Mouse (Mus musculus): ENCODE results near the gene Kpna3. TPM values are rescaled to one million over a fixed set of nuclear protein-coding genes. Genes with fewer than 3 reads are reported as not detected.
"Not testable (repeated sequence)": the region's sequence is repeated elsewhere in the genome, so short reads cannot be mapped to it uniquely, and the experiment has no call there.

Kpna3 gene
- polyA plus RNA-seq, 1 experiment from 2014 or later = 37.4 TPM

- no peak for ATAC-seq
- 58% methylated on average over 2 of the region's 2 CpGs for WGBS
These were observed 2.8 kb downstream of the Kpna3 start for GRCm38 (mm10) chr14:61436866-61437265.

DNA sequence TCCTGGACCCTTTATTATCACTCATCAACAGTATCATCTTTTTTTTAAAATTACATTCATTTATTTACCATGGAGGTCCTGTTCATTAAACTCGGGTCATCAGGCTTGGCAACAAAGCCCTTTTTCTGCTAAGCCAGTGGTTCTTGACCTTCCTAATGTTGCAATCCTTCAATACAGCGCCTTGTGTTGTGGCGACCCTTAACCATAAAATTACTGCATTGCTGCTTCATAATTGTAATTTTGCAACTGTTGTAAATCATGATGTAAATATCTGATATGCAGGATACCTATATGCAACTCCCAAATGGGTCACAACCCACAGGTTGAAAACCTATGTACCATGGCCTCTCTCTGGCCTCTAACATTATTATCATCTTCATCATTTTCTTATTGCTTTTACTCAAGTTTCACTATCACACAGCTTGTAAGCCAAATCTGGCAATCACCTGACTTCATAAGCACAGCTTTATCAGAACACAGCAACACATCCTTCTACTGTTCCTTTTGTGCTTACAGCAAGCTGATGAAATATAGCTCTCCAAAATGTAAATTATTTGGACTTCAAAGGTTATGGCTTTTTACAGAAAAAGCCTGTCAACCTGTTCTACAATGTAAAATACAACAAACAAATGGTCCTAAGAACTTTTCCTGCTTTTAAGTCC is 11.4 kb downstream of the Kpna3 start:
- no peaks in the 10 kb centered on the region for H3K9me3 ChIP-seq (ENCODE audit: control insufficient read depth, low read length)
- no peak overlapping the region for H3K4me2 ChIP-seq (ENCODE audit: low read depth, low read length)
- H3K36me3 ChIP-seq (ENCODE audit: control insufficient read depth, insufficient read depth, low read length) = no peaks in the 10 kb centered on the region
- no peak for ATAC-seq
- no peak overlapping the region for H3K4me3 ChIP-seq (ENCODE audit: low read length)
- WGBS = 61% methylated on average over 3 of the region's 3 CpGs
- peaks cover 9% of the 10 kb centered on the region for H3K4me1 ChIP-seq (ENCODE audit: control insufficient read depth, insufficient read depth, low read length)
- H3K27me3 ChIP-seq (replicated peaks; ENCODE audit: control insufficient read depth, insufficient read depth, low read length) = no peaks in the 10 kb centered on the region
- H3K9ac ChIP-seq (ENCODE audit: low read depth, low read length) = no peak overlapping the region
- H3K27ac ChIP-seq (ENCODE audit: low read length) = no peak overlapping the region

More at GRCm38 (mm10) chr14:61436866-61437265, 2.8 kb downstream of the Kpna3 start:
- no peaks in the 10 kb centered on the region for H3K9me3 ChIP-seq (ENCODE audit: control insufficient read depth, low read length)
- no peak overlapping the region for H3K4me2 ChIP-seq (ENCODE audit: low read depth, low read length)
- H3K4me1 ChIP-seq (ENCODE audit: control insufficient read depth, insufficient read depth, low read length) = peaks cover 13% of the 10 kb centered on the region
- H3K4me3 ChIP-seq (ENCODE audit: low read length) = no peak overlapping the region
- H3K27ac ChIP-seq (ENCODE audit: low read length) = no peak overlapping the region
- no peaks in the 10 kb centered on the region for H3K27me3 ChIP-seq (replicated peaks; ENCODE audit: control insufficient read depth, insufficient read depth, low read length)
- no peak overlapping the region for H3K9ac ChIP-seq (ENCODE audit: low read depth, low read length)
- no peaks in the 10 kb centered on the region for H3K36me3 ChIP-seq (ENCODE audit: control insufficient read depth, insufficient read depth, low read length)

DNA sequence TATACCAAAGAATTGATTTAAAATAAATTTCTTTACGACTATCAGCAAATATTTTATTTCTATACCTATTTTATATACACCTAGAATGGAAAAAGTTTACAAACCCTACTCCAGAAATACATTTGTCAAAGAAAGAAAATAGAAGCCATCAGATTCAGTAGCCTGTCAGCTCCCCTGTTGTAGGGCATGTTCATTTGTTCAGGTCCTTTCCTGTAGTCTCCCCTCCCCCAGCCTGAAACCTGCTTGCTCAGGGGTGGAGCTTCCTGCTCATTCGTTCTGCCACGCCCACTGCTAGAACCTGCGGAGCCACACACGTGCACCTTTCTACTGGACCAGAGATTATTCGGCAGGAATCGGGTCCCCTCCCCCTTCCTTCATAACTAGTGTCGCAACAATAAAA is 12.6 kb downstream of the Kpna3 start:
- not testable (repeated sequence) for H3K4me1 ChIP-seq (ENCODE audit: control insufficient read depth, insufficient read depth, low read length); H3K9ac ChIP-seq (ENCODE audit: low read depth, low read length); H3K9me3 ChIP-seq (ENCODE audit: control insufficient read depth, low read length); H3K36me3 ChIP-seq (ENCODE audit: control insufficient read depth, insufficient read depth, low read length); H3K27ac ChIP-seq (ENCODE audit: low read length); H3K4me2 ChIP-seq (ENCODE audit: low read depth, low read length); H3K27me3 ChIP-seq (replicated peaks; ENCODE audit: control insufficient read depth, insufficient read depth, low read length); H3K4me3 ChIP-seq (ENCODE audit: low read length)
- peak; percentile 58 for ATAC-seq
- WGBS = 21% methylated on average over 6 of the region's 8 CpGs

DNA sequence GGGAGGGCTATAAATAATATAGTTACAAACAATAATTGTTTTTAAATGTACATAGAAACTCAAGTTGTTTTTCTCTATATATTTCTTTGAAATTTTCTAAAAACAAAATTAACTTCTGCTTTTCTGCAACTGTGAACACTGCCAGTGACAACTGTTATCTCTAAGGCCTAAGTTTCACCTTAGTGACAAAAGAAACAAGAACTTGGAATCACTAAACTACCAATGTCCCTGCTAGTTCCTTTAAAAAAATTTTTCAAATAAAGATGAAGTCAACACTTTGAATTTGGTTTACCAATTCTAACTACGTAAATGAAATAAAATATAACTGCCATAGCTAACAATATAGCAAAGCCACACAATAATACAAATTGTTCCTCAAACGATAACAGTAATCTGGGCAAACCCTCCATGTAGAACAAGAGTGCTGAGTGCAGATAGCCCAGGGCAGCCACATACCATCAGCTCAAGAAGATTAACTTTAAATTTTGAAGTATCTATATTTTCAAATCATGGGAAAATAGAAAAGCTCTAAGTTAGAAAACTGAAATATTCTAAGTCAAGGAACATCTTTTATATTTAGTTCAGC is 14.5 kb downstream of the Kpna3 start:
- Histone ChIP-seq H3K4me1 (ENCODE audit: control insufficient read depth, insufficient read depth, low read length) (0 out of 2 replicates have a peak, but pooled peaks cover 7% of the 10 kb centered on the region), H3K9ac (ENCODE audit: low read depth, low read length) (no peak overlapping the region), H3K27ac (ENCODE audit: low read length) (no peak overlapping the region), H3K4me3 (ENCODE audit: low read length) (no peak overlapping the region), H3K4me2 (ENCODE audit: low read depth, low read length) (no peak overlapping the region), H3K36me3 (ENCODE audit: control insufficient read depth, insufficient read depth, low read length) (no peaks in the 10 kb centered on the region), H3K27me3 (replicated peaks; ENCODE audit: control insufficient read depth, insufficient read depth, low read length) (no peaks in the 10 kb centered on the region), H3K9me3 (ENCODE audit: control insufficient read depth, low read length) (no peaks in the 10 kb centered on the region)
- WGBS = 89% methylated on average over 2 of the region's 2 CpGs
- no peak for ATAC-seq

GRCm38 (mm10) chr14:61415719-61416118 is 24.0 kb downstream of the Kpna3 start:
- Histone ChIP-seq H3K4me2 (ENCODE audit: low read depth, low read length) (no peak overlapping the region), H3K4me1 (ENCODE audit: control insufficient read depth, insufficient read depth, low read length) (0 out of 2 replicates have a peak, but pooled peaks cover 2% of the 10 kb centered on the region), H3K9ac (ENCODE audit: low read depth, low read length) (no peak overlapping the region), H3K27me3 (replicated peaks; ENCODE audit: control insufficient read depth, insufficient read depth, low read length) (no peaks in the 10 kb centered on the region), H3K36me3 (ENCODE audit: control insufficient read depth, insufficient read depth, low read length) (no peaks in the 10 kb centered on the region), H3K9me3 (ENCODE audit: control insufficient read depth, low read length) (no peaks in the 10 kb centered on the region), H3K4me3 (ENCODE audit: low read length) (no peak overlapping the region), H3K27ac (ENCODE audit: low read length) (no peak overlapping the region)
- 58% methylated on average over 4 of the region's 4 CpGs for WGBS
- ATAC-seq = no peak

DNA sequence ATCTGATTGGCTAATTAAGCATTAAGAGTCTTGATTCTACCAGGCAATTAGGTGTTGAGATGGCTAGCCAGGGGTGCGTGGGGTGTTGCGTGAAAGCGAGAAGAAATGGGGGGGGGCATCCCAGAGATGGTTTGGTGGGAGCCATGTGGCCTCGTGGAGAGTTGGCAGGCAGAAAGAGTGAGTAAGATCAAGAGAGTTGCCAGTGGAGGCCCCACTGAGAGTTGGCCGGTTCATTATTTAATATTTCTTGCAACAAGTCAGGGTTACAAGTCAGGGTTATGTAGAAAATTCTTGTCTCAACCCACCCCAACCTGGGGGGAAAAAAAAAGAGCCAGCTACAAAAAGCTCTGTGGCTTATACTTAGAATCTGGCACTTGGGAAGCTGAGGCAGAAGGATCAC is 24.4 kb downstream of the Kpna3 start:
- H3K4me3 ChIP-seq (ENCODE audit: low read length) = no peak overlapping the region
- 75% methylated on average over 5 of the region's 5 CpGs for WGBS
- no peak for ATAC-seq

DNA sequence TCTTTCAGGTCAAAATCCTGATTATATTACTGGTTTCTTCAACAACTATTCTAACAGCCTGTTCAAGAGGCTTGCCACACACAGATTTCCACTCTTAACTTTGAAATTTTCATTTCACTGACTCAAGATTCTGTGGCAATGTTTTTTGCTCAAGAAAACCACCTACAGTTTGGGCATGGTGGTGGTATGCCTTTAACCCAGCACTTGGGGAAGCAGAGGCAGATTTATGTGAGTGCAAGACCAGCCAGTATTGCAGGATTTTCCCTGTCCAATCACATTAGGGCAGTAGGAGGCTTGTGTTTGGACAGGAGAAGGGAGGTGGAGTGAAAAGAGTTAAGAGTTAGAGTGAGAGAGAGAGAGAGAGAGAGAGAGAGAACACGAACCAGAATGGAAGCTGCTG is 24.9 kb downstream of the Kpna3 start:
- ATAC-seq = no peak
- H3K36me3 ChIP-seq (ENCODE audit: control insufficient read depth, insufficient read depth, low read length) = no peaks in the 10 kb centered on the region
- H3K4me1 ChIP-seq (ENCODE audit: control insufficient read depth, insufficient read depth, low read length) = peaks cover 5% of the 10 kb centered on the region; the same call in 1 of the 2 replicates
- H3K27ac ChIP-seq (ENCODE audit: low read length) = no peak overlapping the region
- 10% methylated on average over 1 of the region's 1 CpGs for WGBS
- no peaks in the 10 kb centered on the region for H3K9me3 ChIP-seq (ENCODE audit: control insufficient read depth, low read length)
- no peak overlapping the region for H3K9ac ChIP-seq (ENCODE audit: low read depth, low read length)
- no peaks in the 10 kb centered on the region for H3K27me3 ChIP-seq (replicated peaks; ENCODE audit: control insufficient read depth, insufficient read depth, low read length)
- H3K4me3 ChIP-seq (ENCODE audit: low read length) = no peak overlapping the region
- no peak overlapping the region for H3K4me2 ChIP-seq (ENCODE audit: low read depth, low read length)

More for the DNA sequence above, 24.4 kb downstream of the Kpna3 start:
- Histone ChIP-seq H3K27me3 (replicated peaks; ENCODE audit: control insufficient read depth, insufficient read depth, low read length) (no peaks in the 10 kb centered on the region), H3K36me3 (ENCODE audit: control insufficient read depth, insufficient read depth, low read length) (no peaks in the 10 kb centered on the region), H3K9me3 (ENCODE audit: control insufficient read depth, low read length) (no peaks in the 10 kb centered on the region), H3K4me1 (ENCODE audit: control insufficient read depth, insufficient read depth, low read length) (0 out of 2 replicates have a peak, but pooled peaks cover 2% of the 10 kb centered on the region), H3K9ac (ENCODE audit: low read depth, low read length) (no peak overlapping the region), H3K4me2 (ENCODE audit: low read depth, low read length) (no peak overlapping the region), H3K27ac (ENCODE audit: low read length) (no peak overlapping the region)

DNA sequence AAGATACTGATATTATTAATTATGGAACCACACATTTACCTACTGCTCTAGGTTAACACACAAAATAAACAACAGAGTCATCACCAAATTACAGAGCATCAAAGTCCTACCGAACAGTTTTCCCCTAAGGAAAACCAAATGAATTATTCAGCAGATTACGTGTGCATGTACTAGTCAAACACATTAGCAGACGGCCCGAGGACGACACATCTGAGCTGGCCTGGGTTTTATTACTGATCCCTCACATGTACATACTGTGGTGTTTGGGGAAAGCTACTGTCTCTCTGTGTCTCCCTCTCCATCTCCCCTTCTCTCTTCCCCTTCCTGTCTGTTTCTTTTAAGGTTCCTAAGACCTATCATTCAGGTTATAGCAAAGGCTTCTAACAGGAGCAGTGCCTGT is 25.5 kb downstream of the Kpna3 start:
- Histone ChIP-seq H3K36me3 (ENCODE audit: control insufficient read depth, insufficient read depth, low read length) (no peaks in the 10 kb centered on the region), H3K4me3 (ENCODE audit: low read length) (no peak overlapping the region), H3K9ac (ENCODE audit: low read depth, low read length) (no peak overlapping the region), H3K4me2 (ENCODE audit: low read depth, low read length) (no peak overlapping the region), H3K4me1 (ENCODE audit: control insufficient read depth, insufficient read depth, low read length) (peaks cover 5% of the 10 kb centered on the region; the same call in 1 of the 2 replicates), H3K27ac (ENCODE audit: low read length) (no peak overlapping the region), H3K9me3 (ENCODE audit: control insufficient read depth, low read length) (no peaks in the 10 kb centered on the region), H3K27me3 (replicated peaks; ENCODE audit: control insufficient read depth, insufficient read depth, low read length) (no peaks in the 10 kb centered on the region)
- 57% methylated on average over 5 of the region's 5 CpGs for WGBS
- ATAC-seq = no peak

DNA sequence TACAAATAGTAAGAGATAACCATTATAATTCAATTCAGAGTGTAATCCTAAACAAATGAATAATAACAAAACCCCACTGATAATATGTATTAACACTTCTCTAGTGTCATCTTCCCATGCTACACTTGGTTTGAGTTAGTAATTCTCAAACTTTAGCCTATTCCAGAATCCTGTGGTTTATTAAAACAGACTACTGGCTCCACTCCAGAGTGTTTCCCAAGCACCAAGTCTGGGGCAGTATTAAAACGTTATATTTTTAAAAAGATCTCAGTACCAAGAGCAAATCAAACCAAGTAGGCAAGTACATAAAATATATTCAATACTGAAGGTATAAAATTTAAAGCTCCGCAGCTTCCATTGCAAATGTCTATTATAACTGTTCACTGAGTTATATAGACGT is 26.0 kb downstream of the Kpna3 start:
- H3K27ac ChIP-seq (ENCODE audit: low read length) = no peak overlapping the region
- H3K4me2 ChIP-seq (ENCODE audit: low read depth, low read length) = no peak overlapping the region
- H3K9me3 ChIP-seq (ENCODE audit: control insufficient read depth, low read length) = no peaks in the 10 kb centered on the region
- 74% methylated on average over 3 of the region's 3 CpGs for WGBS
- no peak overlapping the region for H3K4me3 ChIP-seq (ENCODE audit: low read length)
- no peaks in the 10 kb centered on the region for H3K27me3 ChIP-seq (replicated peaks; ENCODE audit: control insufficient read depth, insufficient read depth, low read length)
- ATAC-seq = no peak
- no peaks in the 10 kb centered on the region for H3K36me3 ChIP-seq (ENCODE audit: control insufficient read depth, insufficient read depth, low read length)
- no peak overlapping the region for H3K9ac ChIP-seq (ENCODE audit: low read depth, low read length)
- H3K4me1 ChIP-seq (ENCODE audit: control insufficient read depth, insufficient read depth, low read length) = peaks cover 5% of the 10 kb centered on the region; the same call in 1 of the 2 replicates

All from intestine, embryonic 16.5 days (tissue).